Mouse (Mus musculus): ENCODE measurements around the gene Exoc3l4. TPM values are rescaled to one million over a fixed set of nuclear protein-coding genes. Genes with fewer than 3 reads are reported as not detected.

Exoc3l4 gene
- total RNA-seq (2014; rRNA removed; ENCODE audit: low replicate concordance) (7.9 and 51.6 TPM in 2 replicates), polyA plus RNA-seq (2015; fragmentation: Nextera tagmentation; extraction: Ambion mirVana) (8.5 and 9.8 TPM in 2 replicates)

DNA sequence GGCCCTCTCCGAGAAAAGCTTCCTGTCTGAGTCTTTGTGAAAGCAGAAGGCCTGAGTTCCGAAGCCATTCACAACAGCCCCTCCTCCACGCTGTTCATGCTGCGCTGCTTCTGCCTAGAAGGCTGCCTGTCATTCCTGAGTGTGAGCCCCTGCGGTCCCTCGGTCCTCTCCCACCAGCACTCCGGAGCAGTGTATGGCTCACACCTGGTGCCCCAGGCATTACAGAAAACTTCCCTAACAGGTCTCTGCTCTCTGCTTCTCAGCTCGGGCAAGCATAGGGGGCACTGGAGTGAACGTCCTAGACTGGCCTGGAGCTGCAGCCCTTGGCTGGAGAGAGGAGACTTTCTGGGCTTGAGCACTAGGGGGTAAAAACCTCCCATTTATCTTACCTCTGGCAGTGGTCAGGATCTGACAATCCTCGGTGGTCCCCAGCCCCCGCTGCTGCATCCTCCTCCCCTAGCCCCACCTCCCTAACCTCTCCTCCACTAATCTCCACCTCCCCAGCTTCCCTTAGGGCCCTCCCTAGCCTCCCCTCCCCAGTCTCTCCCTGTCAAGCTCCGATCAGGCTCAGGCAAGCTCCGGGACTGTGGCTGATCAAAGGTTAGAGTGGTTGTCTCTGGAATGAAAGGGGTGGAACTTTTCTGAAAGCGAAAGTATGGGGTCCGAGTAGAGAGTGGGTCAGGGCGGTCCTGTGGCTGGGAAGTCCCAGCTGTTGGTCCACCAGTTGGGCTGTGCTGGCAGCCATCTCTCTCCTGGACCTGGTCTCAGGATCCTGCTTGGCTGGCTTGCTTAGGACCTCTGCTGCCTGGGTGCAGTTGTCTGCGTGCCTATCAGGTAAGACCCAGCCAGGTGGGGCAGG is at the start of gene Exoc3l4:
Exoc3l4 (plus strand) TSS at position 97 of the 859 bp plus-strand sequence.
- Histone ChIP-seq H3K9ac (replicated peaks; ENCODE audit: low read depth, low read length) (peak within 1 kb of the TSS; percentile 24; the same call in 1 of the 2 replicates), H3K27me3 (ENCODE audit: control insufficient read depth, insufficient read depth, low read length) (peaks cover 3% of the 10 kb centered on the region; the same call in 1 of the 2 replicates), H3K4me1 (ENCODE audit: control insufficient read depth, insufficient read depth) (peaks cover 40% of the 10 kb centered on the region), H3K4me2 (ENCODE audit: low read depth, low read length) (peak within 1 kb of the TSS; percentile 67), H3K9me3 (replicated peaks; ENCODE audit: control insufficient read depth, low read length) (no peaks in the 10 kb centered on the region), H3K36me3 (replicated peaks; ENCODE audit: control insufficient read depth, insufficient read depth, low read length) (no peaks in the 10 kb centered on the region), H3K4me3 (ENCODE audit: low read depth, low read length) (peak within 1 kb of the TSS; percentile 42), H3K27ac (ENCODE audit: low read depth) (0 out of 2 replicates have a peak within 1 kb of the TSS, but pooled peaks have one; percentile 14)
- ATAC-seq (ENCODE audit: insufficient read depth, low read depth) = no peak
- no peak for DNase-seq (ENCODE audit: low spot score)
- TF ChIP-seq EP300 (IDR thresholded peaks at IDR 0.05; ENCODE audit: low read depth) (no peak), CTCF (IDR thresholded peaks at IDR 0.05; ENCODE audit: low read depth) (no peak)
- 9% methylated on average over 17 of the region's 17 CpGs for WGBS

DNA sequence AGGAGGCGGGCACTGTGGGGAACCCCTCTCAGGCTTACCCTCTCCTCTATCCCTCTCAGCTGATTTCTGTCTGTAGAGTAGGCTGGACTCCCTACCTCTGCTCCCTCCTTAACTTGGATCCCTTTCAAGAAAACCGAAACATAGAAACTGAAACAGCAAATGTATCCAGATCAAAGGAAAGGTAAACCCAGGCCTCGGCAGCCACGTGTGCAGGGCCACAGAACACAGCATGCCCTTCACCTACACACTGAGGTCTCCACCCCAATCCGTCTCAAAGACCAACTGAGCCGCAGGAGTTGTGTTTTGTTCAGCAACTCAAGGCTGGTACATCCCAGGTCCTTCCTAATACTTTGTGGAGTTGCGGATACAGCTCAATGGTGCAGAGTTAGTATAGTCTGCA is 49.8 kb upstream of the Exoc3l4 start:
- ATAC-seq (ENCODE audit: insufficient read depth, low read depth) (no peak), DNase-seq (ENCODE audit: low spot score) (no peak)
- Histone ChIP-seq H3K9me3 (replicated peaks; ENCODE audit: control insufficient read depth, low read length) (no peaks in the 10 kb centered on the region), H3K27me3 (ENCODE audit: control insufficient read depth, insufficient read depth, low read length) (no peaks in the 10 kb centered on the region), H3K4me3 (ENCODE audit: low read depth, low read length) (no peak overlapping the region), H3K4me2 (ENCODE audit: low read depth, low read length) (no peak overlapping the region), H3K9ac (replicated peaks; ENCODE audit: low read depth, low read length) (no peak overlapping the region), H3K27ac (ENCODE audit: low read depth) (no peak overlapping the region), H3K36me3 (replicated peaks; ENCODE audit: control insufficient read depth, insufficient read depth, low read length) (no peaks in the 10 kb centered on the region), H3K4me1 (ENCODE audit: control insufficient read depth, insufficient read depth) (peaks cover 41% of the 10 kb centered on the region)
- TF ChIP-seq EP300 (IDR thresholded peaks at IDR 0.05; ENCODE audit: low read depth) = no peak
- TF ChIP-seq CTCF (IDR thresholded peaks at IDR 0.05; ENCODE audit: low read depth) = no peak
- 72% methylated on average over 7 of the region's 7 CpGs for WGBS

DNA sequence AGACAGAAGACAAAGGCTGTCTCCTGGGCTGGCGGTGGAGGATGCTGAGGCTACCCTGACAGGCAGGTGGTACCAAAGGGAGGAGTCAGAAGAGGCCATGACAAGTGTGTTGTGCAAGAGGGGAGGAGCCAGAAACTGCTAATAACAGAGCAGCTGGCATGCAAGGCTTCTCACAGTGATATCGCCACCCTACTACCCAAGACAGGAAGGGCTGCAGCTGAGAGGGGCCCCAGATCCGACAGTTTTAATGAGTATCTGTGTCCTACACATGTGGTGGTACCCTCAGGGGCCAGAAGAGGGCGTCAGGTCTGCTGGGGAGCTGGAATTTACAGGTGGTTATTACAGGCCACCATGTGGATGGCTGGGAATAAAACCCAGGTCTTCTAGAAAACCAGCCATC is 46.6 kb upstream of the Exoc3l4 start:
- Histone ChIP-seq H3K9ac (replicated peaks; ENCODE audit: low read depth, low read length) (no peak overlapping the region), H3K4me1 (ENCODE audit: control insufficient read depth, insufficient read depth) (peaks cover 37% of the 10 kb centered on the region), H3K4me2 (ENCODE audit: low read depth, low read length) (no peak overlapping the region), H3K9me3 (replicated peaks; ENCODE audit: control insufficient read depth, low read length) (no peaks in the 10 kb centered on the region), H3K27ac (ENCODE audit: low read depth) (no peak overlapping the region), H3K4me3 (ENCODE audit: low read depth, low read length) (no peak overlapping the region), H3K27me3 (ENCODE audit: control insufficient read depth, insufficient read depth, low read length) (no peaks in the 10 kb centered on the region), H3K36me3 (replicated peaks; ENCODE audit: control insufficient read depth, insufficient read depth, low read length) (no peaks in the 10 kb centered on the region)
- WGBS = 58% methylated on average over 4 of the region's 4 CpGs
- DNase-seq (ENCODE audit: low spot score) = no peak
- no peak for ATAC-seq (ENCODE audit: insufficient read depth, low read depth)
- TF ChIP-seq CTCF (IDR thresholded peaks at IDR 0.05; ENCODE audit: low read depth) (no peak), EP300 (IDR thresholded peaks at IDR 0.05; ENCODE audit: low read depth) (no peak)

DNA sequence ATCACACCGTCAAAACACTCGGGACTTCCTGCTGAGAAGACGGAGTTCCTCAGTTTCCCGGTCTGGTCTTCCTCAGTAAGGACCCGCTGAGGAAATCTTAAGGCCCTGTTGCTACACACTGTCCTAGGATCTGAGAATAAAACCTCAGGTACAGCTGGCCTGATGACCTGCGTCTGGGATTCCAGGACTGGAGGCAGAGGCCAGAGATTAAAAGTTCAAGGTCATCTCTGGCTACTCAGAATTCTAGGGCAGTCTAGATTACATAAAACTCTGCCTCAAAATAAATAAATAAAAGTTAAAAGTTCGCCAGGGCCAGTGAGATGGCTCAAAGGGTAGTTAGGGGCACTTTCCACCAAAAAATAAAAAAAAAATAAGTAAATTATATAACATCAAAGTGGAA is 44.9 kb upstream of the Exoc3l4 start:
- H3K4me3 ChIP-seq (ENCODE audit: low read depth, low read length) = no peak overlapping the region
- H3K36me3 ChIP-seq (replicated peaks; ENCODE audit: control insufficient read depth, insufficient read depth, low read length) = no peaks in the 10 kb centered on the region
- no peak overlapping the region for H3K9ac ChIP-seq (replicated peaks; ENCODE audit: low read depth, low read length)
- no peaks in the 10 kb centered on the region for H3K9me3 ChIP-seq (replicated peaks; ENCODE audit: control insufficient read depth, low read length)
- no peak overlapping the region for H3K27ac ChIP-seq (ENCODE audit: low read depth)
- no peak overlapping the region for H3K4me2 ChIP-seq (ENCODE audit: low read depth, low read length)
- no peak for ATAC-seq (ENCODE audit: insufficient read depth, low read depth)
- DNase-seq (ENCODE audit: low spot score) = no peak
- no peak for TF ChIP-seq CTCF (IDR thresholded peaks at IDR 0.05; ENCODE audit: low read depth)
- TF ChIP-seq EP300 (IDR thresholded peaks at IDR 0.05; ENCODE audit: low read depth) = no peak
- WGBS = 70% methylated on average over 7 of the region's 7 CpGs
- H3K27me3 ChIP-seq (ENCODE audit: control insufficient read depth, insufficient read depth, low read length) = no peaks in the 10 kb centered on the region
- peaks cover 39% of the 10 kb centered on the region for H3K4me1 ChIP-seq (ENCODE audit: control insufficient read depth, insufficient read depth)

DNA sequence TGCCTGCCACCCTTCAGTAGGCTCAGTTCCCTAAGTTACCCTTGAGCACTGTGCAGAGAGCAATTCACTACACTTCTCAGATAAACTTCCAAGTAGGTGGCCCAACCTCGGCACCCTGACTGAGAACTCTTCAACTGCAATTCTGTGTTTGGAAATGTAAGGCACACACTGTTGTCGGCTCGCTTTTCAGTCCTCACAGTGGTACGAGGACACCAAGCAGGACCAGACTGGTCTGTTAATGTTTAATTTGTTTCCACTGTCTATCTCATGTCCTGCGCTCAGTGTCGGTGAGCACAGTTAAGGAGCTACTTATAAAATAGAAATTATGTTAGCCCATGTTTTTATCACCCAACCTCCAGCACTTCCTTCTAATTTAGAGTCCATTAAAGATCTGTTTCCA is 43.4 kb upstream of the Exoc3l4 start:
- ATAC-seq (ENCODE audit: insufficient read depth, low read depth) (no peak), DNase-seq (ENCODE audit: low spot score) (no peak)
- no peak for TF ChIP-seq EP300 (IDR thresholded peaks at IDR 0.05; ENCODE audit: low read depth)
- TF ChIP-seq CTCF (IDR thresholded peaks at IDR 0.05; ENCODE audit: low read depth) = no peak
- WGBS = 73% methylated on average over 6 of the region's 6 CpGs
- no peak overlapping the region for H3K9ac ChIP-seq (replicated peaks; ENCODE audit: low read depth, low read length)
- H3K4me2 ChIP-seq (ENCODE audit: low read depth, low read length) = no peak overlapping the region
- no peaks in the 10 kb centered on the region for H3K36me3 ChIP-seq (replicated peaks; ENCODE audit: control insufficient read depth, insufficient read depth, low read length)
- H3K4me3 ChIP-seq (ENCODE audit: low read depth, low read length) = no peak overlapping the region
- H3K4me1 ChIP-seq (ENCODE audit: control insufficient read depth, insufficient read depth) = peaks cover 30% of the 10 kb centered on the region
- H3K27me3 ChIP-seq (ENCODE audit: control insufficient read depth, insufficient read depth, low read length) = no peaks in the 10 kb centered on the region
- no peak overlapping the region for H3K27ac ChIP-seq (ENCODE audit: low read depth)
- no peaks in the 10 kb centered on the region for H3K9me3 ChIP-seq (replicated peaks; ENCODE audit: control insufficient read depth, low read length)

Data from heart, postnatal 0 days (tissue).